In the genomic region with DNA sequence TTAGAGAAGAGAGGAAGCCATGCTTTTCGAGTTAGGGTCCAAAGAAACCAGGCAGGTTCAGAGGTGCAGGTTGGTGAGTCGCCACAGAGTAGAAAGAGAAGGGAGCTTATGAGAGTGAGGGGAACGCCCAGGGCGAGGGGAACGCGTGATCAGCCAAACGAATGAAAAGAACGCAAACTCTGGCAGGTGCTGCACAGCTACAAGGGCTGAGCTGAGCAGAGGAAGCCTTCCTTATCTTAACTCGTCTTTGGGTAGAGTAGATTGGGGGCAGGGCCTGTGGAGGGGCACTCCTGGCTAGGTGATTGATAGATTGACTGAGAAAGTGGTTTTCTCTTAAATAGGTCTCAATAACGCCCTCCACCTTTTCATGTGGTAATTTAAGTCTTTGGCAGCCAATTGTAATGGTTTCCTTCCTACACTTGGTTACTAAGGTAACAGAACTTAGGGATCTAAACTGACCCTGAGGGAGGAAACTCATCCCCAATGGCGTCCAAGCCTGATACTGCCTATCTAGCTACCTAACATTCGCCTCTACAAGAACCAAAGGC, we compare ENCODE assay signal across 16 mouse cellular contexts.
"Had no signal": no experiment of that assay in that cellular context is flagged by ENCODE, and none has a peak within 500 bp of the region (broad histone marks: within the 10 kb centered on the region; RNA-seq: fewer than 3 reads in every experiment).

No protein-coding gene starts in this region.

- H3K4me2 ChIP-seq: limb, embryonic 15.5 days; liver, embryonic 12.5 days; lung, embryonic 14.5 days; neural tube, embryonic 13.5 days had no signal

- ATAC-seq: liver, embryonic 12.5 days; midbrain, embryonic 16.5 days had no signal

- DNase-seq: kidney, postnatal 36 days; layer of hippocampus, adult 9-11 months; layer of hippocampus, postnatal 36 days; lung, embryonic 14.5 days; lung, postnatal 10 days; lung, postnatal 4 days; right cerebral cortex, postnatal 25 days; thymus, adult 2 months; thymus, postnatal 25 days had no signal

- H3K27me3 ChIP-seq: limb, embryonic 15.5 days; liver, embryonic 12.5 days; neural tube, embryonic 13.5 days had no signal

- H3K4me3 ChIP-seq: limb, embryonic 15.5 days; liver, embryonic 12.5 days; midbrain, embryonic 10.5 days; neural tube, embryonic 13.5 days had no signal

- H3K27ac ChIP-seq: kidney, postnatal 0 days; limb, embryonic 15.5 days; liver, embryonic 12.5 days; midbrain, embryonic 10.5 days; neural tube, embryonic 13.5 days; stomach, postnatal 0 days had no signal

- H3K9ac ChIP-seq: limb, embryonic 15.5 days; liver, embryonic 12.5 days; lung, embryonic 14.5 days; neural tube, embryonic 13.5 days had no signal

- H3K9me3 ChIP-seq: limb, embryonic 15.5 days; liver, embryonic 12.5 days; midbrain, embryonic 10.5 days had no signal

- H3K4me1 ChIP-seq: limb, embryonic 15.5 days; liver, embryonic 12.5 days had no signal

- H3K36me3 ChIP-seq: limb, embryonic 15.5 days; liver, embryonic 12.5 days; midbrain, embryonic 10.5 days; neural tube, embryonic 13.5 days had no signal
